Mouse (Mus musculus) MEL (cell line): ENCODE data around the gene Meioc. TPM values are rescaled to one million over a fixed set of nuclear protein-coding genes. Genes with fewer than 3 reads are reported as not detected.

Experiments used
- DNase-seq: peaks from one replicate; pipeline ENCODE4 v3.0.0; 2011; ENCODE audit warnings: low read depth, low spot score
- H3K27ac ChIP-seq: 2 replicates; pipeline ENCODE4 v1.5.1; 2012; ENCODE audit warnings: low read depth, mild to moderate bottlenecking, control low read depth, low read length, moderate library complexity; ENCODE audit not compliant: control insufficient read depth
- H3K27me3 ChIP-seq, 2 experiments: fragments of 150-350 bp in 1 of 2; sonication (generic) in 1 of 2; 2 replicates each; pipeline ENCODE4 v1.6.1; 2012; ENCODE audit warnings: low read length in 2 of 2, mild to moderate bottlenecking in 2 of 2, improper control_type of control experiment in 1 of 2, moderate library complexity in 1 of 2; ENCODE audit not compliant: insufficient read depth in 2 of 2, control insufficient read depth in 1 of 2
- H3K36me3 ChIP-seq, 2 experiments: 2 replicates each; pipeline ENCODE4 v1.6.1; 2012 to 2014; ENCODE audit warnings: low read length in 2 of 2, improper control_type of control experiment in 1 of 2, inconsistent platforms in 1 of 2, mild to moderate bottlenecking in 1 of 2; ENCODE audit not compliant: insufficient read depth in 2 of 2, control insufficient read depth in 1 of 2
- H3K4me1 ChIP-seq, 2 experiments: fragments of 150-350 bp in 1 of 2; sonication (generic) in 1 of 2; 2 replicates each; pipeline ENCODE4 v1.6.1; 2012; ENCODE audit warnings: low read length in 2 of 2, improper control_type of control experiment in 1 of 2, mild to moderate bottlenecking in 1 of 2; ENCODE audit not compliant: insufficient read depth in 2 of 2, control insufficient read depth in 1 of 2
- H3K4me3 ChIP-seq, 2 experiments: fragments of 150-350 bp in 1 of 2; sonication (generic) in 1 of 2; 2 replicates each; pipeline ENCODE4 v1.5.1; 2012; ENCODE audit warnings: low read depth in 2 of 2, low read length in 2 of 2, mild to moderate bottlenecking in 2 of 2, moderate library complexity in 2 of 2, control low read depth in 1 of 2, improper control_type of control experiment in 1 of 2; ENCODE audit not compliant: control insufficient read depth in 1 of 2, insufficient read depth in 1 of 2
- H3K79me2 ChIP-seq: 2 replicates; pipeline ENCODE4 v1.6.1; 2012; ENCODE audit warnings: mild to moderate bottlenecking, low read length, moderate library complexity; ENCODE audit not compliant: control insufficient read depth, poor library complexity, insufficient read depth
- H3K9ac ChIP-seq: 2 replicates; pipeline ENCODE4 v1.6.1; 2012; ENCODE audit warnings: low read depth, mild to moderate bottlenecking, control low read depth, low read length, moderate library complexity; ENCODE audit not compliant: control insufficient read depth, poor library complexity, severe bottlenecking
- H3K9me3 ChIP-seq: fragments of 150-350 bp; sonication (generic); replicated peaks from 2 replicates; pipeline ENCODE4 v1.6.1; 2012; ENCODE audit warnings: mild to moderate bottlenecking, low read length, improper control_type of control experiment, moderate library complexity; ENCODE audit not compliant: insufficient read depth
- BHLHE40 ChIP-seq: IDR thresholded peaks from 2 replicates; pipeline ENCODE4 v1.6.1; 2012; ENCODE audit warnings: low read depth, mild to moderate bottlenecking, inconsistent platforms, low read length, improper control_type of control experiment, borderline replicate concordance
- CHD2 ChIP-seq: IDR thresholded peaks from 2 replicates; pipeline ENCODE4 v1.6.1; 2011; ENCODE audit warnings: low read length, improper control_type of control experiment
- CTCF ChIP-seq, 3 experiments: IDR thresholded peaks in 2 of 3; conservative IDR thresholded peaks in 1 of 3; 2 replicates each; pipeline ENCODE4 v1.5.1; 2011 to 2012; ENCODE audit warnings: low read length in 3 of 3, low read depth in 2 of 3, mild to moderate bottlenecking in 2 of 3, improper control_type of control experiment in 1 of 3, inconsistent platforms in 1 of 3, mixed read lengths in 1 of 3, moderate library complexity in 1 of 3; ENCODE audit not compliant: control insufficient read depth in 1 of 3, insufficient read depth in 1 of 3, poor library complexity in 1 of 3, severe bottlenecking in 1 of 3
- E2F4 ChIP-seq: IDR thresholded peaks from 2 replicates; pipeline ENCODE4 v1.6.1; 2011; ENCODE audit warnings: low read depth, low read length, improper control_type of control experiment, borderline replicate concordance
- ELF1 ChIP-seq: IDR thresholded peaks from 2 replicates; pipeline ENCODE4 v1.6.1; 2014; ENCODE audit warnings: low read depth, mild to moderate bottlenecking, inconsistent platforms, low read length, improper control_type of control experiment, moderate library complexity
- EP300 ChIP-seq, 2 experiments: IDR thresholded peaks; 2 replicates each; pipeline ENCODE4 v1.6.1; 2011; ENCODE audit warnings: improper control_type of control experiment in 2 of 2, low read length in 2 of 2, low read depth in 1 of 2, mild to moderate bottlenecking in 1 of 2
- GATA1 ChIP-seq: IDR thresholded peaks from 2 replicates; pipeline ENCODE4 v1.6.1; 2011; ENCODE audit warnings: low read depth, low read length, improper control_type of control experiment
- JUND ChIP-seq: IDR thresholded peaks from 2 replicates; pipeline ENCODE4 v1.6.1; 2011; ENCODE audit warnings: low read depth, mild to moderate bottlenecking, improper control_type of control experiment, low read length
- MAFK ChIP-seq: IDR thresholded peaks from 2 replicates; pipeline ENCODE4 v1.6.1; 2011; ENCODE audit warnings: low read depth, mild to moderate bottlenecking, low read length, improper control_type of control experiment, borderline replicate concordance
- MAX ChIP-seq: IDR thresholded peaks from 2 replicates; pipeline ENCODE4 v1.6.1; 2011; ENCODE audit warnings: low read length, improper control_type of control experiment
- MXI1 ChIP-seq: IDR thresholded peaks from 2 replicates; pipeline ENCODE4 v1.6.1; 2011; ENCODE audit warnings: mild to moderate bottlenecking, low read depth, low read length, improper control_type of control experiment
- NELFE ChIP-seq: IDR thresholded peaks from 2 replicates; pipeline ENCODE4 v1.6.1; 2011; ENCODE audit warnings: low read depth, low read length, improper control_type of control experiment
- NRF1 ChIP-seq: IDR thresholded peaks from 2 replicates; pipeline ENCODE4 v1.6.1; 2014; ENCODE audit warnings: low read depth, mild to moderate bottlenecking, inconsistent platforms, low read length, improper control_type of control experiment, moderate library complexity; ENCODE audit not compliant: poor library complexity, insufficient read depth, severe bottlenecking
- POLR2AphosphoS5 ChIP-seq: IDR thresholded peaks from 2 replicates; pipeline ENCODE4 v1.6.1; 2012; ENCODE audit warnings: low read depth, borderline replicate concordance, mild to moderate bottlenecking, inconsistent platforms, low read length, moderate library complexity, mixed read lengths
- RAD21 ChIP-seq: IDR thresholded peaks from 2 replicates; pipeline ENCODE4 v1.6.1; 2011; ENCODE audit warnings: mild to moderate bottlenecking, low read depth, low read length, improper control_type of control experiment
- RCOR1 ChIP-seq: IDR thresholded peaks from 2 replicates; pipeline ENCODE4 v1.6.1; 2012; ENCODE audit warnings: low read depth, mild to moderate bottlenecking, inconsistent platforms, low read length, improper control_type of control experiment
- SIN3A ChIP-seq: IDR thresholded peaks from 2 replicates; pipeline ENCODE4 v1.6.1; 2012; ENCODE audit warnings: low read length, improper control_type of control experiment, inconsistent platforms
- SMC3 ChIP-seq: IDR thresholded peaks from 2 replicates; pipeline ENCODE4 v1.6.1; 2011; ENCODE audit warnings: low read depth, low read length, improper control_type of control experiment
- TBP ChIP-seq: IDR thresholded peaks from 2 replicates; pipeline ENCODE4 v1.8.0; 2011; ENCODE audit warnings: low read depth, low read length, improper control_type of control experiment
- TCF12 ChIP-seq: IDR thresholded peaks from 2 replicates; pipeline ENCODE4 v1.6.1; 2014; ENCODE audit warnings: low read depth, mild to moderate bottlenecking, inconsistent platforms, low read length, improper control_type of control experiment, moderate library complexity
- UBTF ChIP-seq: IDR thresholded peaks from 2 replicates; pipeline ENCODE4 v1.6.1; 2012; ENCODE audit warnings: low read depth, mild to moderate bottlenecking, inconsistent platforms, low read length, improper control_type of control experiment, moderate library complexity, borderline replicate concordance; ENCODE audit not compliant: insufficient read depth
- USF1 ChIP-seq: IDR thresholded peaks from 2 replicates; pipeline ENCODE4 v1.6.1; 2014; ENCODE audit warnings: low read depth, mild to moderate bottlenecking, inconsistent platforms, low read length, improper control_type of control experiment, moderate library complexity
- USF2 ChIP-seq, 2 experiments: IDR thresholded peaks; 2 replicates each; pipeline ENCODE4 v1.6.1; 2011 to 2012; ENCODE audit warnings: improper control_type of control experiment in 2 of 2, low read length in 2 of 2, borderline replicate concordance in 1 of 2, inconsistent platforms in 1 of 2, low read depth in 1 of 2, mild to moderate bottlenecking in 1 of 2; ENCODE audit not compliant: insufficient read depth in 1 of 2
- ZC3H11A ChIP-seq: IDR thresholded peaks from 2 replicates; pipeline ENCODE4 v1.6.1; 2012; ENCODE audit warnings: low read depth, mild to moderate bottlenecking, inconsistent platforms, low read length, improper control_type of control experiment
- ZKSCAN1 ChIP-seq: IDR thresholded peaks from 2 replicates; pipeline ENCODE4 v1.6.1; 2012; ENCODE audit warnings: low read depth, mild to moderate bottlenecking, inconsistent platforms, low read length, improper control_type of control experiment, moderate library complexity
- ZNF384 ChIP-seq: IDR thresholded peaks from 2 replicates; pipeline ENCODE4 v1.6.1; 2012; ENCODE audit warnings: low read depth, mild to moderate bottlenecking, inconsistent platforms, low read length, improper control_type of control experiment
- polyA plus RNA-seq, 2 experiments: library from polyadenylated mRNA; stranded (reverse) in 1 of 2; unstranded in 1 of 2; fragments of >175 nt in 1 of 2; fragments of >200 nt in 1 of 2; gene quantifications; 2 replicates each; pipeline versions ENCODE4 v1.2.1 to v1.2.4; 2012; ENCODE audit warnings: low replicate concordance in 2 of 2, low read depth in 1 of 2; ENCODE audit not compliant: insufficient read length in 2 of 2, insufficient read depth in 1 of 2, missing spikeins in 1 of 2
- total RNA-seq: library from RNA; depleted of rRNA; stranded (reverse); fragments of 300-350 nt; gene quantifications from 2 replicates; pipeline ENCODE4 v1.2.3, GENCODE M21; 2012

Meioc gene
- total and polyA plus RNA-seq, 3 experiments = 0.06 TPM; not detected in 2

DNA sequence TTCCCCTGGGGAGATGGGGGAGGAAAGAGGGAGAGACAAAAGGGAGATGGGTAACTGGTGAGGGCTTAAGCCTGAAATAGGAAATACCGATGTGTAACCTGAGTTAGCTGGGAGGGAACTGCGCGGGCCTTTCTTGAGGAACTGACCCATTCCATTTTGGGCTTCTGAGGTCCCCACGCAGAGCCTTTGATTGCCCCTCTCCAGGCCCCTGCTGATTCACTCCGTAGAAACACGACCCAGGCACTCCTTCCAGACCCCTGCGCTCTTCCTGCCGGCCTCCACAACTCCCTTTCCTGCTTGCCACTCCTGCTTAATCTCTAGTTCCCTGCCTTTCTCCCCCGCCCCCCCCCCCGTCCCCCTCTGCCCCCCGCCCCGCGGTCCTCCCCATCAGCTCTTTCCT is 30.8 kb upstream of the Meioc start:
- Histone ChIP-seq H3K27me3 (peaks cover 14 to 19% of the 10 kb centered on the region in 2 experiments), H3K27ac (no peak overlapping the region), H3K9ac (no peak overlapping the region), H3K9me3 (no peaks in the 10 kb centered on the region), H3K36me3 (no peaks in the 10 kb centered on the region), H3K79me2 (no peaks in the 10 kb centered on the region), H3K4me3 (no peak overlapping the region), H3K4me1 (no peaks in the 10 kb centered on the region)
- TF ChIP-seq UBTF (no peak), ZNF384 (no peak), TCF12 (no peak), BHLHE40 (no peak), RCOR1 (no peak), CTCF (IDR thresholded peaks at IDR 0.05 in 2 of 3, conservative IDR thresholded peaks at IDR 0.05 in 1 of 3; ENCODE audit: control insufficient read depth in 1 of 3, insufficient read depth in 1 of 3, low read depth in 2 of 3, low read length in 3 of 3, poor library complexity in 1 of 3, severe bottlenecking in 1 of 3) (no peak), ELF1 (no peak), USF1 (no peak), ZC3H11A (no peak), TBP (no peak), MAFK (no peak), MAX (no peak), CHD2 (no peak), SMC3 (no peak), EP300 (IDR thresholded peaks at IDR 0.05; ENCODE audit: low read depth in 1 of 2, low read length in 2 of 2) (no peak), POLR2AphosphoS5 (no peak), GATA1 (no peak), MXI1 (no peak), SIN3A (no peak), NRF1 (no peak)
- DNase-seq = no peak

DNA sequence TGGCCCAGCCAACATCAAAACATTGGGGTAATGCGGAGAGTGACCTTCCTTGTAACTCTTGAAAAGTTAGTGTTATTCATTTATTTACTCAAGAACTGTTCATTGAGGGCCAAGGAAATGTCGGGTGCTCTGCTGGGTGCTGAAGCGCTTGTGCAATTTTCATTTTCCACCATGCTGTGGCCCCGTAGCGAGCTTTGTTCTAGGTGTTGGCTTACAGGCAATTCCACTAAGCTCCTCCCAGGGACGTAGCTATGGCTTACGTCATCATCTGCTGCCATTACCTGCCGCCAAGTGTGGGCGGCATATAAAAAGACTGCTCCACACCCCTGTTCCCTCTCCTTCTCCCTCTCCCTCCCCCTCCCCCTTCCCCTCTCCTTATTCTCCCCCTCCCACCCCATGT is 30.1 kb upstream of the Meioc start:
- Histone ChIP-seq H3K4me1 (no peaks in the 10 kb centered on the region), H3K27me3 (peaks cover 14 to 16% of the 10 kb centered on the region in 2 experiments), H3K36me3 (no peaks in the 10 kb centered on the region), H3K79me2 (no peaks in the 10 kb centered on the region), H3K9me3 (no peaks in the 10 kb centered on the region), H3K27ac (no peak overlapping the region), H3K4me3 (no peak overlapping the region), H3K9ac (no peak overlapping the region)
- TF ChIP-seq RAD21 (no peak), MAFK (no peak), JUND (no peak), E2F4 (no peak), NELFE (no peak), UBTF (no peak), ZNF384 (no peak), GATA1 (no peak), USF2 (IDR thresholded peaks at IDR 0.05; ENCODE audit: borderline replicate concordance in 1 of 2, insufficient read depth in 1 of 2, low read depth in 1 of 2, low read length in 2 of 2) (no peak), USF1 (no peak), ZKSCAN1 (no peak)
- no peak for DNase-seq
